Mouse (Mus musculus) liver, postnatal 0 days (tissue): Measurements from ENCODE around the gene Acp6. TPM values are rescaled to one million over a fixed set of nuclear protein-coding genes. Genes with fewer than 3 reads are reported as not detected.

Experiments
- ATAC-seq: fragments of 200-750 bp; cut with Nextera tagmentation; 2 replicates; pipeline ENCODE4 v1.8.0; 2017; ENCODE audit warnings: mild to moderate bottlenecking, moderate library complexity
- DNase-seq: peaks from one replicate; pipeline ENCODE4 v3.0.0-alpha.2; 2016
- H3K27ac ChIP-seq: fragments of 300-500 bp; sonication (generic); 2 replicates; pipeline ENCODE4 v1.5.1; 2014; ENCODE audit warnings: antibody characterized with exemption, moderate library complexity, mild to moderate bottlenecking, low read depth
- H3K27me3 ChIP-seq: fragments of 300-500 bp; sonication (generic); 2 replicates; pipeline ENCODE4 v1.6.1; 2014; ENCODE audit warnings: low read length, control low read depth, mixed read lengths; ENCODE audit not compliant: insufficient read depth
- H3K36me3 ChIP-seq: fragments of 300-500 bp; sonication (generic); replicated peaks from 2 replicates; pipeline ENCODE4 v1.6.1; 2014; ENCODE audit warnings: mild to moderate bottlenecking, control low read depth, low read length, moderate library complexity, mixed read lengths; ENCODE audit not compliant: insufficient read depth
- H3K4me1 ChIP-seq: fragments of 300-500 bp; sonication (generic); 2 replicates; pipeline ENCODE4 v1.6.1; 2014; ENCODE audit warnings: antibody characterized with exemption, mild to moderate bottlenecking, control low read depth; ENCODE audit not compliant: insufficient read depth
- H3K4me2 ChIP-seq: fragments of 300-500 bp; sonication (generic); 2 replicates; pipeline ENCODE4 v1.6.1; 2014; ENCODE audit warnings: low read depth, mild to moderate bottlenecking, low read length, moderate library complexity, mixed read lengths
- H3K4me3 ChIP-seq: fragments of 300-500 bp; sonication (generic); 2 replicates; pipeline ENCODE4 v1.5.1; 2014; ENCODE audit warnings: low read depth, low read length
- H3K9ac ChIP-seq: fragments of 300-500 bp; sonication (generic); replicated peaks from 2 replicates; pipeline ENCODE4 v1.6.1; 2014; ENCODE audit warnings: mild to moderate bottlenecking, moderate library complexity
- H3K9me3 ChIP-seq: fragments of 300-500 bp; sonication (generic); 2 replicates; pipeline ENCODE4 v1.6.1; 2016; ENCODE audit warnings: mild to moderate bottlenecking, control low read depth, low read length, mixed read lengths
- CTCF ChIP-seq: sonication (generic); IDR thresholded peaks from 2 replicates; pipeline ENCODE4 v1.5.1; 2016; ENCODE audit warnings: antibody characterized with exemption, low read depth
- EP300 ChIP-seq: IDR thresholded peaks from 2 replicates; pipeline ENCODE4 v1.6.1; 2016; ENCODE audit warnings: antibody characterized with exemption, low read depth, mild to moderate bottlenecking
- WGBS: fragments of 180-500 bp; shearing (Covaris S2); extraction: QIAGEN DNeasy Blood & Tissue Kit; methylation state at CpG from one replicate; pipeline ENCODE4 v1.1.7; 2014; ENCODE audit not compliant: insufficient replicate concordance; 5-methylcytosine and 5-hydroxymethylcytosine counted together
- polyA plus RNA-seq: library from polyadenylated mRNA; unstranded; fragments of >200 nt; fragmentation: Nextera tagmentation; extraction: Ambion mirVana; gene quantifications from 2 replicates; pipeline ENCODE4 v1.2.1, GENCODE M21; 2015

Acp6 gene
- polyA plus RNA-seq, 1 experiment from 2014 or later: 23.6 TPM

DNA sequence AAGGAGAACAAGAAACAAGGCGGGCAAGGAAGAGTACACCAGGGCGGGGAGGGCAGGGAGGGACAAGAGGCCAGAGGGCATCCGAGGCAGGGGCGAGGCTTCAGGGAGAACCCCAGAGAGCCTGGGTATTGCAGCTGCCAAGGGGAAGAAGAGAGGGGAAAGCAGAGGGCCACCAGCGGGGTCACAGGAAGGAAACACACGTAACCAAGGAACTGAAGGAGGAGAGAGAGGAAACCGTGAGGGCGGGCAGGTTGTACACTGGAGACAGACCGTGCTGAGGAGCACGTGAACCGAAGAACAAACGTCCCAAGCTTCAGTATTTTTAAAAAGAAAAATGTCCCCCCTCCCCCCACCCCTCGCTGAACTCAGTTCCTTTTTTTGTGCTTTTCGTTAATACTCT, 45.3 kb downstream of the Acp6 start:
- ATAC-seq: peak; percentile 38; the same call in 1 of the 2 replicates
- peaks cover 16% of the 10 kb centered on the region for H3K36me3 ChIP-seq
- peak overlapping the region; percentile 34; the same call in 1 of the 2 replicates for H3K27ac ChIP-seq
- TF ChIP-seq CTCF (no peak), EP300 (no peak)
- WGBS: 28% methylated on average over 14 of the region's 14 CpGs
- H3K4me3 ChIP-seq: no peak overlapping the region
- H3K9ac ChIP-seq: no peak overlapping the region
- H3K9me3 ChIP-seq: no peaks in the 10 kb centered on the region
- no peaks in the 10 kb centered on the region; the same call in 1 of the 2 replicates for H3K4me1 ChIP-seq
- peak overlapping the region; percentile 47 for H3K4me2 ChIP-seq
- H3K27me3 ChIP-seq: no peaks in the 10 kb centered on the region
- DNase-seq: peak; percentile 30

DNA sequence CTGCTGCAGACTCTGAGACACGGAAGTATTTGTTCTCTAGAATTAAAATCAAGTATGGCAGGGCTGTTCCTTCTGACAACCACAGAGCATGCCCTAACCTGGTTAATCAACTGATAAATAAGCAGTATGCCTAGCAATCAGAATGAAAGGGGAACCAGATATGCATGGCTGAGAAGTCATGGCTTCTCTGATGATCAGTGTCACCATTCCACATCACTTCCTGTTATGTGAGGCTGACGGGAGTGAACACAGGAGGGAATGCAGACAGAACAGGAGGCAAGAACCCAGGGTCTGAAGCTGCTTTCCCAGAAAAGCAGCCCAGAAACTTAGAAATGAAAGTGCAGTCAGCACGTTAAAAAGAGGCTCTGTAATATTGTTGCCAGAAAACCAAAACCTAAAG, 47.9 kb downstream of the Acp6 start:
- Histone ChIP-seq H3K4me3 (no peak overlapping the region), H3K27me3 (no peaks in the 10 kb centered on the region), H3K36me3 (peaks cover 21% of the 10 kb centered on the region), H3K9me3 (no peaks in the 10 kb centered on the region), H3K4me2 (no peak overlapping the region), H3K4me1 (no peaks in the 10 kb centered on the region), H3K9ac (no peak overlapping the region), H3K27ac (no peak overlapping the region)
- DNase-seq (no peak), ATAC-seq (no peak)
- TF ChIP-seq CTCF (no peak), EP300 (no peak)
- WGBS: 60% methylated on average over 3 of the region's 3 CpGs

DNA sequence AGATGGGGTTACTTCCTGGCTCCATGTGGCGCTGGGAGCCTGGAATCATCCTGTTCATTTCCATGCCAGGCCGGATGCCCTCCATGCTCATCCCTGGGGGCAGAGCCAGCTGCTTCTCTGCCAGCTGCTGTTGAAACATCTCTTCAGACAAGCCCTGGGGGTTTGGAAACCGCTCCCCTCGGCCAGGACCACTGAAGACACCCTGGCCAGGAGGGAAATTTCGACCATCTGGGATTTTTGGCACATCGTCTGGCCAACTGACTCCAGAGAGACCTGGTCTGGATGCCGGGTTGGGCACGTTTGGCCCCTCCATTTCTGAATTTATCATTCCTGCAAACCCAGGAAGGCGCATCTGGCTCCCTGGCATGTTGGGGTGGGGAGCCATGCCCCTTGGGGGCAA, 50.8 kb downstream of the Acp6 start:
- no peak overlapping the region for H3K27ac ChIP-seq
- WGBS: 80% methylated on average over 9 of the region's 9 CpGs
- no peak overlapping the region for H3K4me3 ChIP-seq
- DNase-seq: no peak
- H3K4me1 ChIP-seq: no peaks in the 10 kb centered on the region
- no peaks in the 10 kb centered on the region for H3K9me3 ChIP-seq
- H3K9ac ChIP-seq: no peak overlapping the region
- H3K4me2 ChIP-seq: no peak overlapping the region
- H3K27me3 ChIP-seq: no peaks in the 10 kb centered on the region
- H3K36me3 ChIP-seq: peaks cover 43% of the 10 kb centered on the region
- TF ChIP-seq CTCF: no peak
- no peak for TF ChIP-seq EP300
- no peak for ATAC-seq

DNA sequence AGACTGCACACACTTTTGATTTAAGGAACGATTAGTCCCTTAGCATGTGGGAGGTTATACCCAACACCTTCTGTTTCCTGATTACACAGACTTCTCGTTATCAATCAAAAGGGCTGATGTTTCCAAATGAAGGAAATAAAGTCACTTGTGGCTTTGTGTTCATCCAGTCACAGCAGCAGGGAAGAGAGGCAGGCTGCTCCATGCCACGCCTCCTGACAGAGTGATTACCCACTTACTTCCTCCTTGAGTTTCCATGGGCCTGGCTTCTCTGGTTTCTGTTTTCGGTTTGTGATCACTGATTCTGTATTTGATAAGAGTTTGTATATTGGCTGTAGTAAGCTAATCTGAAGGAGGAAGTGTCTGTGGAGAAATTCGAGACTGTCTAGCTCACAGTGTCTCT, 52.6 kb downstream of the Acp6 start:
- WGBS: 31% methylated on average over 5 of the region's 5 CpGs
- no peak overlapping the region for H3K9ac ChIP-seq
- no peak for TF ChIP-seq CTCF
- no peak for TF ChIP-seq EP300
- H3K4me3 ChIP-seq: no peak overlapping the region
- H3K36me3 ChIP-seq: peaks cover 46% of the 10 kb centered on the region
- H3K4me1 ChIP-seq: no peaks in the 10 kb centered on the region
- peak; percentile 17; the same call in 1 of the 2 replicates for ATAC-seq
- DNase-seq: no peak
- no peaks in the 10 kb centered on the region for H3K9me3 ChIP-seq
- H3K4me2 ChIP-seq: no peak overlapping the region
- no peaks in the 10 kb centered on the region for H3K27me3 ChIP-seq
- H3K27ac ChIP-seq: no peak overlapping the region

DNA sequence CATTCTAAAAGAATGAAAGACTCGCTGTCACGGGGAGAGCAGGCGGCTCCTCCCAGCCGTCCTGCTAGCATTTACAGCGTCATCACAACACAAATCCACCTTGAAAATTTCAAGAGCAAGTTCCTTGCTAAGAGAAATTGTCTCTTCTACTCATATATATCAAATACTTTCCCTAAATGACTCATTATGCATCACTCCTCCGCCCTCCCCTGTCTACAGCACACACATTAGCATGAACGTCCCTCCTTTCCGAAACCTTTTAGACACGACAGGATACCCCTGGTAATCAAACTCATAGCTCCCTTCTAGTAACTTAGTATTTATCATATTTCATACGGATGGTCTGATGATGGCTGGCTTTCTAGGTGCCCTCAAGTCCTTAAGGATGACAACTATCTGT, 55.3 kb downstream of the Acp6 start:
- Histone ChIP-seq H3K27ac (no peak overlapping the region), H3K4me2 (no peak overlapping the region), H3K9me3 (no peaks in the 10 kb centered on the region), H3K4me3 (no peak overlapping the region), H3K9ac (no peak overlapping the region), H3K36me3 (peaks cover 43% of the 10 kb centered on the region), H3K27me3 (no peaks in the 10 kb centered on the region), H3K4me1 (no peaks in the 10 kb centered on the region)
- no peak for ATAC-seq
- WGBS: 88% methylated on average over 10 of the region's 10 CpGs
- TF ChIP-seq CTCF: no peak
- no peak for TF ChIP-seq EP300
- no peak for DNase-seq

DNA sequence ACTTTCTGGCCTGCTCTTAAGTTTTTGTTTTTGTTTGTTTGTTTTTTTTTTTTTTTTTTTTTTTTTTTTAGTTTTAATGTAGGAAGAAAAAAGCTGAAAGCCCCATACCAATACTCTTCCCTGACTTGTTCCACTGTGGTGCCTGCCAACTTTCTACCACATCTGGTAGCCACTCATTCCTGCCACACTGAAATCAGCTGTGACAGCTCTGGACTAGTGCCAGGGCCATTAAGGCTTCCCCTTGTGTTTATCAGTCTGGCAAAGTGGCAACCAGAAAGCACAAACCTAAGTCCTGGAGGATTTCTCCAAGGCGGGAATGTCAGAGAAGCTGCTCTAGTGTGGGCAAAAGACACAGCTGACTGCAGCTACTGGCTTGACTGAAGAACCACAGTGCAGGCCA, 55.9 kb downstream of the Acp6 start:
- Histone ChIP-seq H3K4me3 (no peak overlapping the region), H3K27ac (no peak overlapping the region), H3K9me3 (no peaks in the 10 kb centered on the region), H3K27me3 (no peaks in the 10 kb centered on the region), H3K36me3 (peaks cover 45% of the 10 kb centered on the region), H3K9ac (no peak overlapping the region), H3K4me2 (no peak overlapping the region), H3K4me1 (no peaks in the 10 kb centered on the region)
- no peak for DNase-seq
- ATAC-seq: no peak
- WGBS: 62% methylated on average over 1 of the region's 1 CpGs
- TF ChIP-seq EP300: no peak
- TF ChIP-seq CTCF: no peak

DNA sequence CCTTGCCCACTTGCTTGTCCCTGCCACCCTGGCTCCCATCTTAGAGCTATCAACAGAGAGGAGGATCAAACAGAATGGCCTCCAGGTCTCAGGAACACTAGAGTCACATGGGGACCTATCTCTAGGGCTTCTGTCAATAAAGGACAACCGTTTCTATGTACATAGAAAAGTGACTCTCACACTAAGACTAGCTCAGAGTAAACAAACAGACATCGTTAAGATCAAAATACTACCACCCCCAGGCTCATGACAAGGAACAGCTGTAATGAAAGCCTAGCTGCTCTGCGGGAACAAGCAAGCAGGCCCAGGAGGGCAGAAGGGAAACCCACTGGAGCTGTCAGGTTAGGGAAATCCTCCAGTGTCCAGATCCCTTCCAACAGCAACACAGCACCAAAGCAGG, 56.9 kb downstream of the Acp6 start:
- no peaks in the 10 kb centered on the region for H3K9me3 ChIP-seq
- no peak overlapping the region for H3K9ac ChIP-seq
- no peaks in the 10 kb centered on the region for H3K4me1 ChIP-seq
- TF ChIP-seq CTCF: no peak
- TF ChIP-seq EP300: no peak
- 62% methylated on average over 3 of the region's 3 CpGs for WGBS
- ATAC-seq (no peak), DNase-seq (no peak)
- no peaks in the 10 kb centered on the region for H3K27me3 ChIP-seq
- H3K27ac ChIP-seq: no peak overlapping the region
- H3K36me3 ChIP-seq: peaks cover 47% of the 10 kb centered on the region
- H3K4me3 ChIP-seq: no peak overlapping the region
- H3K4me2 ChIP-seq: no peak overlapping the region
